Mouse (Mus musculus) small intestine, adult 2 months (tissue): ENCODE data around the gene Rraga.

Experiments used
- CTCF ChIP-seq: fragments of 200-500 bp; IDR thresholded peaks from 2 replicates; pipeline ENCODE4 v1.5.1; 2012; ENCODE audit warnings: low read depth, mild to moderate bottlenecking, control low read depth, inconsistent platforms, low read length, moderate library complexity, mixed read lengths; ENCODE audit not compliant: insufficient replicate concordance, insufficient read length; ENCODE audit errors: extremely low read depth
- POLR2A ChIP-seq: fragments of 200-500 bp; IDR thresholded peaks from 2 replicates; pipeline ENCODE4 v1.6.1; 2012; ENCODE audit warnings: low read depth, mild to moderate bottlenecking, control low read depth, inconsistent platforms, low read length, moderate library complexity

DNA sequence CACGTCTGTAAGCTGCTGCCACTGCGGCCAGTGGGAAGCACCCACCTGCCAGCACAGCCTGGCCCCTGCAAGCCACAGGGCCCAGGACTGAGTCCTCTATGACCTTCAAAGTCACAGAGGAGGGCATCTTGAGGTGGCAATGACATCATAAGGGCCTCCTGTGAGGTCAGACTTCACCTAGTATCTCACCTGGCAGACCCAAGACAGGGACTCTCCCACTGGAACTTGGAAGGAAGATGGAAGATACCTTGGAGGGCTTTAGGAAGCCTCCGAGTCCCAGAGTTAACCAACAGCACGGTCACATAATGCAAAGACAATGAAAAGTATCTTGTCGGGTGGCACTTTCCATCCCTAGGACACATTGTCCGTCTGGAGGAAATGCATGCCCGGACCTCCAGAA is 17.2 kb upstream of the Rraga start, which contains the start of gene Saxo1:
- TF ChIP-seq CTCF = no peak
- no peak for TF ChIP-seq POLR2A
